Mouse (Mus musculus): ENCODE data around the gene Dnajb14. TPM values are rescaled to one million over a fixed set of nuclear protein-coding genes. Genes with fewer than 3 reads are reported as not detected.
"Not testable (repeated sequence)": the region's sequence is repeated elsewhere in the genome, so short reads cannot be mapped to it uniquely, and the experiment has no call there.

Gene Dnajb14
- polyA plus RNA-seq, 1 experiment from 2014 or later = 12.1 TPM

- no peak for DNase-seq (ENCODE audit: low spot score)
- 91% methylated on average over 6 of the region's 6 CpGs for WGBS
- Histone ChIP-seq H3K27me3 (ENCODE audit: insufficient read depth, low read length) (no peaks in the 10 kb centered on the region), H3K9me3 (replicated peaks; ENCODE audit: low read length) (no peaks in the 10 kb centered on the region), H3K27ac (no peak overlapping the region), H3K4me2 (ENCODE audit: low read length) (no peak overlapping the region), H3K4me1 (replicated peaks; ENCODE audit: insufficient read depth, low read length) (no peaks in the 10 kb centered on the region), H3K36me3 (ENCODE audit: insufficient read depth, low read length) (no peaks in the 10 kb centered on the region), H3K4me3 (replicated peaks; ENCODE audit: low read depth, low read length) (no peak overlapping the region), H3K9ac (ENCODE audit: low read depth, low read length) (no peak overlapping the region)
- no peak for TF ChIP-seq CTCF (IDR thresholded peaks at IDR 0.05; ENCODE audit: low read depth)
- ATAC-seq (replicated peaks; ENCODE audit: low FRiP score, low read depth) = no peak
Observed at GRCm38 (mm10) chr3:137943737-137944154, 76.3 kb downstream of the Dnajb14 start.

- no peak for ATAC-seq (replicated peaks; ENCODE audit: low FRiP score, low read depth)
- H3K4me1 ChIP-seq (replicated peaks; ENCODE audit: insufficient read depth, low read length) = no peaks in the 10 kb centered on the region
- no peaks in the 10 kb centered on the region for H3K36me3 ChIP-seq (ENCODE audit: insufficient read depth, low read length)
- H3K27ac ChIP-seq = no peak overlapping the region
- H3K9ac ChIP-seq (ENCODE audit: low read depth, low read length) = no peak overlapping the region
- H3K4me3 ChIP-seq (replicated peaks; ENCODE audit: low read depth, low read length) = no peak overlapping the region
- WGBS = 90% methylated on average over 3 of the region's 3 CpGs
- no peaks in the 10 kb centered on the region for H3K9me3 ChIP-seq (replicated peaks; ENCODE audit: low read length)
- DNase-seq (ENCODE audit: low spot score) = no peak
- no peak for TF ChIP-seq CTCF (IDR thresholded peaks at IDR 0.05; ENCODE audit: low read depth)
- H3K27me3 ChIP-seq (ENCODE audit: insufficient read depth, low read length) = no peaks in the 10 kb centered on the region
- H3K4me2 ChIP-seq (ENCODE audit: low read length) = no peak overlapping the region
Observed at GRCm38 (mm10) chr3:137946827-137947226, 79.4 kb downstream of the Dnajb14 start.

GRCm38 (mm10) chr3:137947525-137947924 lies 80.0 kb downstream of the Dnajb14 start:
- H3K27ac ChIP-seq = no peak overlapping the region
- H3K9me3 ChIP-seq (replicated peaks; ENCODE audit: low read length) = no peaks in the 10 kb centered on the region
- TF ChIP-seq CTCF (IDR thresholded peaks at IDR 0.05; ENCODE audit: low read depth) = no peak
- no peak overlapping the region for H3K4me2 ChIP-seq (ENCODE audit: low read length)
- ATAC-seq (replicated peaks; ENCODE audit: low FRiP score, low read depth) (no peak), DNase-seq (ENCODE audit: low spot score) (no peak)
- H3K9ac ChIP-seq (ENCODE audit: low read depth, low read length) = no peak overlapping the region
- H3K27me3 ChIP-seq (ENCODE audit: insufficient read depth, low read length) = no peaks in the 10 kb centered on the region
- no peak overlapping the region for H3K4me3 ChIP-seq (replicated peaks; ENCODE audit: low read depth, low read length)
- no peaks in the 10 kb centered on the region for H3K36me3 ChIP-seq (ENCODE audit: insufficient read depth, low read length)
- no peaks in the 10 kb centered on the region for H3K4me1 ChIP-seq (replicated peaks; ENCODE audit: insufficient read depth, low read length)
- 85% methylated on average over 4 of the region's 4 CpGs for WGBS

GRCm38 (mm10) chr3:137950191-137950885 lies 82.9 kb downstream of the Dnajb14 start:
- Histone ChIP-seq H3K36me3 (ENCODE audit: insufficient read depth, low read length) (no peaks in the 10 kb centered on the region), H3K9ac (ENCODE audit: low read depth, low read length) (no peak overlapping the region), H3K4me1 (replicated peaks; ENCODE audit: insufficient read depth, low read length) (no peaks in the 10 kb centered on the region), H3K4me2 (ENCODE audit: low read length) (no peak overlapping the region), H3K27ac (no peak overlapping the region), H3K27me3 (ENCODE audit: insufficient read depth, low read length) (no peaks in the 10 kb centered on the region), H3K9me3 (replicated peaks; ENCODE audit: low read length) (no peaks in the 10 kb centered on the region), H3K4me3 (replicated peaks; ENCODE audit: low read depth, low read length) (no peak overlapping the region)
- 85% methylated on average over 10 of the region's 10 CpGs for WGBS
- DNase-seq (ENCODE audit: low spot score) (no peak), ATAC-seq (replicated peaks; ENCODE audit: low FRiP score, low read depth) (no peak)
- TF ChIP-seq CTCF (IDR thresholded peaks at IDR 0.05; ENCODE audit: low read depth) = no peak

GRCm38 (mm10) chr3:137951302-137951701 lies 83.8 kb downstream of the Dnajb14 start:
- WGBS = 87% methylated on average over 3 of the region's 3 CpGs
- not testable (repeated sequence) for H3K4me1 ChIP-seq (replicated peaks; ENCODE audit: insufficient read depth, low read length); H3K9ac ChIP-seq (ENCODE audit: low read depth, low read length); DNase-seq (ENCODE audit: low spot score); H3K36me3 ChIP-seq (ENCODE audit: insufficient read depth, low read length); H3K27ac ChIP-seq; H3K27me3 ChIP-seq (ENCODE audit: insufficient read depth, low read length); H3K9me3 ChIP-seq (replicated peaks; ENCODE audit: low read length); H3K4me3 ChIP-seq (replicated peaks; ENCODE audit: low read depth, low read length); ATAC-seq (replicated peaks; ENCODE audit: low FRiP score, low read depth); H3K4me2 ChIP-seq (ENCODE audit: low read length)

- H3K4me3 ChIP-seq (replicated peaks; ENCODE audit: low read depth, low read length) = no peak overlapping the region
- no peaks in the 10 kb centered on the region for H3K9me3 ChIP-seq (replicated peaks; ENCODE audit: low read length)
- no peaks in the 10 kb centered on the region for H3K27me3 ChIP-seq (ENCODE audit: insufficient read depth, low read length)
- TF ChIP-seq CTCF (IDR thresholded peaks at IDR 0.05; ENCODE audit: low read depth) = no peak
- H3K4me2 ChIP-seq (ENCODE audit: low read length) = no peak overlapping the region
- H3K4me1 ChIP-seq (replicated peaks; ENCODE audit: insufficient read depth, low read length) = 0 out of 2 replicates have a peak, but pooled peaks cover 5% of the 10 kb centered on the region
- DNase-seq (ENCODE audit: low spot score) (no peak), ATAC-seq (replicated peaks; ENCODE audit: low FRiP score, low read depth) (peak; percentile 33; the same call in 1 of the 2 replicates)
- no peaks in the 10 kb centered on the region for H3K36me3 ChIP-seq (ENCODE audit: insufficient read depth, low read length)
- WGBS = 40% methylated on average over 7 of the region's 7 CpGs
- no peak overlapping the region for H3K9ac ChIP-seq (ENCODE audit: low read depth, low read length)
- peak overlapping the region; percentile 42; the same call in 1 of the 2 replicates for H3K27ac ChIP-seq
Observed at GRCm38 (mm10) chr3:137951819-137952218, 84.3 kb downstream of the Dnajb14 start.
